Mouse (Mus musculus) hindbrain, embryonic 14.5 days (tissue): ENCODE measurements at regions not wholly inside any gene's neighbourhood (a gene's known extent, or its start where the extent isn't known, plus 50 kb on each side); places are given as distances from the start of the nearest gene placed in this dataset.

Source experiments
- ATAC-seq: fragments of 200-750 bp; cut with Nextera tagmentation; 2 replicates; pipeline ENCODE4 v1.8.0; 2017; ENCODE audit warnings: moderate number of reproducible peaks, mild to moderate bottlenecking, moderate TSS enrichment, moderate library complexity; ENCODE audit not compliant: low FRiP score
- DNase-seq: peaks from one replicate; pipeline ENCODE4 v3.0.0-alpha.2; 2015; ENCODE audit warnings: low spot score
- H3K27ac ChIP-seq: fragments of 300-500 bp; sonication (generic); 2 replicates; pipeline ENCODE4 v1.5.1; 2014; ENCODE audit warnings: mild to moderate bottlenecking, moderate library complexity
- H3K27me3 ChIP-seq: fragments of 300-500 bp; sonication (generic); 2 replicates; pipeline ENCODE4 v1.6.1; 2014; ENCODE audit warnings: mild to moderate bottlenecking, low read length, mixed read lengths; ENCODE audit not compliant: control insufficient read depth, insufficient read depth
- H3K36me3 ChIP-seq: fragments of 300-500 bp; sonication (generic); replicated peaks from 2 replicates; pipeline ENCODE4 v1.6.1; 2014; ENCODE audit not compliant: control insufficient read depth, insufficient read depth
- H3K4me1 ChIP-seq: fragments of 300-500 bp; sonication (generic); replicated peaks from 2 replicates; pipeline ENCODE4 v1.6.1; 2014; ENCODE audit warnings: antibody characterized with exemption, low read length, mixed read lengths; ENCODE audit not compliant: control insufficient read depth, insufficient read depth
- H3K4me2 ChIP-seq: fragments of 300-500 bp; sonication (generic); replicated peaks from 2 replicates; pipeline ENCODE4 v1.6.1; 2014; ENCODE audit warnings: mild to moderate bottlenecking, moderate library complexity
- H3K4me3 ChIP-seq: fragments of 300-500 bp; sonication (generic); replicated peaks from 2 replicates; pipeline ENCODE4 v1.5.1; 2014; ENCODE audit warnings: mild to moderate bottlenecking, low read length
- H3K9ac ChIP-seq: fragments of 300-500 bp; sonication (generic); 2 replicates; pipeline ENCODE4 v1.6.1; 2014
- H3K9me3 ChIP-seq: fragments of 300-500 bp; sonication (generic); 2 replicates; pipeline ENCODE4 v1.6.1; 2016; ENCODE audit warnings: low read length; ENCODE audit not compliant: control insufficient read depth
- WGBS: fragments of 180-500 bp; shearing (Covaris S2); extraction: QIAGEN DNeasy Blood & Tissue Kit; methylation state at CpG from one replicate; pipeline ENCODE4 v1.1.7; 2014; 5-methylcytosine and 5-hydroxymethylcytosine counted together

DNA sequence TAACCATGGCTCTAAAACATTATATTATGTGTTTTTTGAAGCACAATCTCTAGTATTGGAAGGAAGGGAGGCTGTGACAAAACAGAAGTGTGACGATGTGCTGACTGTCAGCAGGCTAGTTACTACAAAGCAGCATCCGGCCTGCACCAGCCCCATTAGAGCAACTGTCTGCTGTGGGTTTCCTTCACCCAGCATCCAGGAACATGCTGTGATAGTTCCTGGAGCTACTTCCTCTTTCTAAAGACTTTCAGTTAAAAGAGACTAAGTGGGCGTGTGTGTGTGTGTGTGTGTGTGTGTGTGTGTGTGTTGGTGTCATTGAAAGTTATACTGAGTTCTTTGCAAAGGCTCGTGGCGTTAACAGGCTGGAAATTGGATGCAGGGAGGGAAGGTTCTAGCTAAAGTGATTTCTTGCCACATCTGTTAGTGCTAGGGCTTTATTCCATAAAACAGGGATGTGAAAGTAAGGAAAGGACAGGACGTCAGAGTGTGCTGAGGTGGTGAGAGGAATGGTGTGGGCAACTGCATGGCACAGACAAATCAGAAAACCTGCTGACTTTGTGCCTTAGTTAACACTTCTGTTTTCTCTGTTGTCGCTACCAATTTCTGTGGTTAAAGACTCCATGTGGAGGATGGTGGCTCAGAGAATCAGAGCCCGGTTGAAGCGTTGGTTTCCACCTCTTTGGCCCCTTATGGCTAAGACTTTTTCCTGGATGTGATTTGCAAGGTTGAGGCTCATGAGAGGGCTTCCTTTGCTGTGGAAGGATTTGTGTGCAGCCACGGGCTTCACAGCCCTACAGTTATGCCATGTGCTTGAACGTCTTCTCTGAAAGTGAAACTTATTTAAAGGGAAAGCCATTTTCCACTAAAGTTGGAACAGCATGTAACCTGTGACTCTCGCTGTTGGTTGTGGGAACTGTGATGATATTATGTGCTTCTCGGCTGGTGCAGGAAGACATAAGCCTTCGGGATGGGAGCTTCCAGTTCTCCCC, 321.0 kb upstream of the Rnaseh2b start:
- no peak overlapping the region for H3K4me3 ChIP-seq
- no peak overlapping the region for H3K27ac ChIP-seq
- H3K36me3 ChIP-seq = no peaks in the 10 kb centered on the region
- no peaks in the 10 kb centered on the region for H3K4me1 ChIP-seq
- no peak for ATAC-seq
- no peak overlapping the region for H3K9ac ChIP-seq
- no peak overlapping the region for H3K4me2 ChIP-seq
- no peak for DNase-seq
- no peaks in the 10 kb centered on the region for H3K27me3 ChIP-seq
- no peaks in the 10 kb centered on the region for H3K9me3 ChIP-seq
- WGBS = 84% methylated on average over 14 of the region's 14 CpGs

DNA sequence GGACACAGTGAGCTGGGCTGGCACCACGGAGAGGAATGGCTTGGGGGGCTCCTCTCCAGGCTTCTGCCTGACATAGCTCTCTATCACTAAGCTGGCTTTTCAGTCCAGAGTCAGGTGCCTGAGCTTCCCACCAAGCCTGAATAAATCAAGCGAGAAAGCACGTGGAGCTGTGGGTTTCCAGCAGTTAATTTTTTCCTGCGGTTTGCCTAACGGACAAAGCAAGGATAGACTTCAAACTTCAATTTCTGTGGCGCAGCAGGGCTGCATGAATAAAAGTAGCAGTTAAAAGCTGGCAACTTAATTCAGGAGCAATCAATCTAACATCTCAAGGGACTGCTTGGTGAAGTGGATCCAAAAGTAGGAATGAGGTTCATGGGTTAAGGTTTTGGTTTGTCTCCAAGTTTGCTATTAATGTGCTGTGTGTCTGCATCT, 317.1 kb upstream of the Rnaseh2b start:
- Histone ChIP-seq H3K4me1 (no peaks in the 10 kb centered on the region), H3K27me3 (no peaks in the 10 kb centered on the region), H3K4me3 (no peak overlapping the region), H3K4me2 (no peak overlapping the region), H3K9me3 (no peaks in the 10 kb centered on the region), H3K27ac (no peak overlapping the region), H3K36me3 (no peaks in the 10 kb centered on the region), H3K9ac (no peak overlapping the region)
- no peak for ATAC-seq
- 48% methylated on average over 6 of the region's 6 CpGs for WGBS
- DNase-seq = no peak

GRCm38 (mm10) chr14:61980581-61980980, 311.8 kb upstream of the Rnaseh2b start:
- Histone ChIP-seq H3K36me3 (no peaks in the 10 kb centered on the region), H3K27me3 (no peaks in the 10 kb centered on the region), H3K4me1 (no peaks in the 10 kb centered on the region), H3K9me3 (no peaks in the 10 kb centered on the region), H3K4me3 (no peak overlapping the region), H3K27ac (no peak overlapping the region), H3K4me2 (no peak overlapping the region), H3K9ac (no peak overlapping the region)
- DNase-seq (no peak), ATAC-seq (no peak)
- WGBS = 45% methylated on average over 3 of the region's 3 CpGs

GRCm38 (mm10) chr14:61985575-61985974, 306.8 kb upstream of the Rnaseh2b start:
- Histone ChIP-seq H3K27me3 (no peaks in the 10 kb centered on the region), H3K4me3 (no peak overlapping the region), H3K36me3 (no peaks in the 10 kb centered on the region), H3K9me3 (no peaks in the 10 kb centered on the region), H3K4me2 (no peak overlapping the region), H3K27ac (no peak overlapping the region), H3K4me1 (no peaks in the 10 kb centered on the region), H3K9ac (no peak overlapping the region)
- DNase-seq (no peak), ATAC-seq (no peak)
- 75% methylated on average over 3 of the region's 3 CpGs for WGBS

DNA sequence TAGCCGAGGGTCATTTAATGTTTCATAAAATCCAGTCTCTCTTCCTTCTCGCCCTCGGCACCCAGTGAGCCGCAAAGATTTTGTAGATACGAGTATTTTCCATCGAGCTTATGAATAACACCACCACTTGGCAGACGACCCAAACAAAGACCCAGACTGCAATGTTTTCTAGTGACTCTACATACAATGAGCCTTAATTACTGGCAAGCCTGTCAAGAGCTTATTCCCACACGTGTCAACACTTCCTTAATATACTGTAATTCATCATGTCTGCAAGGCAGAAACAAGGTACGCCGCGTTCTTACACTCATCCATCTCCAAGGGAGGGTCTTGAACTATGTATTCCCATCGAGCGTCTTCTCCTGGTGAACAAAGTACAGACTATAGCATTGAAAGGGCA, 306.2 kb upstream of the Rnaseh2b start:
- Histone ChIP-seq H3K27ac (no peak overlapping the region), H3K9me3 (no peaks in the 10 kb centered on the region), H3K4me3 (no peak overlapping the region), H3K4me1 (no peaks in the 10 kb centered on the region), H3K4me2 (no peak overlapping the region), H3K27me3 (no peaks in the 10 kb centered on the region), H3K36me3 (no peaks in the 10 kb centered on the region), H3K9ac (no peak overlapping the region)
- WGBS = 68% methylated on average over 13 of the region's 13 CpGs
- DNase-seq (no peak), ATAC-seq (no peak)

DNA sequence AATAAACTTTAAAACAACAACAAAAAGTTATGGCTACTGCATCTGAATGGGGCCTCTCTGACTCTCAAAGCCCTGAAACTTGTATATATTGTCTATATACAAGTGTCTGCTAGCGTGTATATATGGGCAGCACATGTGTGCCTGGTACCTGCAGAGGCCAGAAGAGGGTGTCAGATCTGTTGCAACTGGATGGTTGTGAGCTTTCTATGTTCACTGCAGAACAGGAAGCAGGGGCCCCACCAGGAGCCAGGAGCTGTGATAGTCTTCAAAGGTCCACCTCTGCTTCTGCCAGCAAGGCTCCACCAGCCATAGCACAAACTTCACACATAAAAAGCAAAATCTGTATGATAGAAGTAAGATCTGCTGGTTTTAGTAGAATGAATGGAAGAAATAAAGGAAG, 297.1 kb upstream of the Rnaseh2b start:
- 88% methylated on average over 1 of the region's 1 CpGs for WGBS
- Histone ChIP-seq H3K4me1 (no peaks in the 10 kb centered on the region), H3K27me3 (no peaks in the 10 kb centered on the region), H3K9ac (no peak overlapping the region), H3K36me3 (no peaks in the 10 kb centered on the region), H3K4me3 (no peak overlapping the region), H3K4me2 (no peak overlapping the region), H3K9me3 (no peaks in the 10 kb centered on the region), H3K27ac (no peak overlapping the region)
- ATAC-seq (no peak), DNase-seq (no peak)

DNA sequence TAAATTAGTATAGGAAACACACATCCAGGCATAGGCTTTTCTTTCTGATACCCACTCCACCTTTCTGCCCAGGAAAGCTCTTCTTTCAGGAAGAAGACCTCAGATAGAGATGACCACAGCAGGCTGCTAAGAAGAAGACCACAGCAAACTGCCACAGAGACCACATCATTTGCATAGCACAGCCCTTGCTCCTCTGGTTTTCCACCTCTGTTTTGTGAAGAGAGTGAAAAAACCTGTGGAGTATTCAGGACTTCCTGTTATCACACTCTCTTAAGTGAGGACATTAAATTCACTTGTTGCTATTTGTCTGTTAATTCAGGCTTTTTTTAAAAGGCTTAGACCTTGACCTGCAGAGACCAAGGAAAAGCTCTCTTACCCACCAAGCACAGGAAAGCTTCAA, 294.7 kb upstream of the Rnaseh2b start:
- Histone ChIP-seq H3K4me2 (no peak overlapping the region), H3K9ac (no peak overlapping the region), H3K27ac (no peak overlapping the region), H3K4me3 (no peak overlapping the region), H3K4me1 (peaks cover 16% of the 10 kb centered on the region), H3K9me3 (no peaks in the 10 kb centered on the region), H3K36me3 (no peaks in the 10 kb centered on the region), H3K27me3 (no peaks in the 10 kb centered on the region)
- ATAC-seq (no peak), DNase-seq (no peak)

GRCm38 (mm10) chr14:61998259-61998658, 294.1 kb upstream of the Rnaseh2b start:
- no peak for ATAC-seq
- no peak for DNase-seq
- no peak overlapping the region for H3K4me2 ChIP-seq
- peaks cover 21% of the 10 kb centered on the region for H3K4me1 ChIP-seq
- no peak overlapping the region for H3K4me3 ChIP-seq
- H3K27ac ChIP-seq = no peak overlapping the region
- 92% methylated on average over 3 of the region's 3 CpGs for WGBS
- no peak overlapping the region for H3K9ac ChIP-seq
- H3K36me3 ChIP-seq = no peaks in the 10 kb centered on the region
- no peaks in the 10 kb centered on the region for H3K27me3 ChIP-seq
- no peaks in the 10 kb centered on the region for H3K9me3 ChIP-seq

GRCm38 (mm10) chr14:62001481-62001949, 290.9 kb upstream of the Rnaseh2b start:
- H3K9ac ChIP-seq = no peak overlapping the region; the same call in 1 of the 2 replicates
- no peaks in the 10 kb centered on the region for H3K27me3 ChIP-seq
- H3K36me3 ChIP-seq = no peaks in the 10 kb centered on the region
- no peak overlapping the region for H3K4me3 ChIP-seq
- 14% methylated on average over 7 of the region's 7 CpGs for WGBS
- H3K4me2 ChIP-seq = no peak overlapping the region
- peaks cover 26% of the 10 kb centered on the region for H3K4me1 ChIP-seq
- DNase-seq = no peak
- no peaks in the 10 kb centered on the region for H3K9me3 ChIP-seq
- ATAC-seq = no peak
- no peak overlapping the region for H3K27ac ChIP-seq
